Mouse (Mus musculus) yolk sac, embryonic 10.5 days (tissue): ENCODE results near the gene Pfkm.

Experiments used
- DNase-seq: peaks from one replicate; pipeline ENCODE4 v3.0.0-alpha.2; 2017; ENCODE audit warnings: low spot score

Gene Pfkm

GRCm38 (mm10) chr15:98172113-98172512, 79.7 kb downstream of the Pfkm start:
- DNase-seq: no peak

GRCm38 (mm10) chr15:98173821-98174220, 81.4 kb downstream of the Pfkm start:
- DNase-seq: no peak

GRCm38 (mm10) chr15:98177320-98177719, 84.9 kb downstream of the Pfkm start:
- no peak for DNase-seq

- no peak for DNase-seq
These were observed 88.3 kb downstream of the Pfkm start for GRCm38 (mm10) chr15:98180567-98181131.

GRCm38 (mm10) chr15:98181132-98181711, 88.8 kb downstream of the Pfkm start:
- DNase-seq: peak; percentile 92
